Mouse (Mus musculus): ENCODE data around the gene Dnal1. TPM values are rescaled to one million over a fixed set of nuclear protein-coding genes. Genes with fewer than 3 reads are reported as not detected.

The Dnal1 gene
- polyA plus RNA-seq, 1 experiment from 2014 or later = 0.73 TPM

DNA sequence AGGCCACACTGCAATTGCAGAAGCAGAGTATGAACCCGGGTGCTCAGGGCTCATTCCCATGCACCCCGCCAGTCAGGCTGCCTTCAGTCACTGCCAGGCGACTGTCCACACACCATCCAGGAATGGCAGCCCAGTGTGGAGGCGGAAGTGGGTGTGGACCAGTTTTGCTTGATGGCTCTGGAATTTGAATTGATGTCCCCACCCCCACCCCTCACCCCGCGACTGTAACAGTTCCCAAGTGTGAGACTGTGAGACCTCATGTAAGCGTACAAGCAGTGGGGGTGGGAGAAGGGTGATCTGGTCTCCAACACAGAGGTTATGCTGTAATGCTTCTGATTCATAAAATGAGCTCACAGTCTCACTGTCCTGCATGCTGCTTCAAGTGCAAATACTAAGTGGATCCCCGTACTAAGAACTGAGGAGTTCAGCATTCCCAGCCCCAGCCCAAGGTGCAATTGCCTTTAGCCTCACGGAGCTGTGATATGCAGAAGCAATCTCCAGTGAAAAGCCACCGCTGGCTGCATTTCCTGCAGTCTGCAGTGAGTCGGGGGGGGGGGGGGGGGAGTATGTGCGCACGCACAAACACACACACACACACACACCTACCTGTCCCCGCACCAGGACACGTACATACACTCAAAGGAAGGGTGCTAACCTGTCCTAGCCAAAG lies 76.1 kb downstream of the Dnal1 start:
- peak overlapping the region; percentile 99 for H3K4me2 ChIP-seq
- H3K36me3 ChIP-seq = peaks cover 52% of the 10 kb centered on the region
- peaks cover 7% of the 10 kb centered on the region; the same call in 1 of the 2 replicates for H3K9me3 ChIP-seq (replicated peaks)
- peaks cover 83% of the 10 kb centered on the region for H3K4me1 ChIP-seq
- no peak for ATAC-seq
- H3K4me3 ChIP-seq = peak overlapping the region; percentile 87
- peak overlapping the region; percentile 98; the same call in 1 of the 2 replicates for H3K27ac ChIP-seq
- H3K27me3 ChIP-seq (replicated peaks) = no peaks in the 10 kb centered on the region
- WGBS (ENCODE audit: insufficient replicate concordance) = 43% methylated on average over 13 of the region's 15 CpGs
- peak overlapping the region; percentile 99 for H3K9ac ChIP-seq

DNA sequence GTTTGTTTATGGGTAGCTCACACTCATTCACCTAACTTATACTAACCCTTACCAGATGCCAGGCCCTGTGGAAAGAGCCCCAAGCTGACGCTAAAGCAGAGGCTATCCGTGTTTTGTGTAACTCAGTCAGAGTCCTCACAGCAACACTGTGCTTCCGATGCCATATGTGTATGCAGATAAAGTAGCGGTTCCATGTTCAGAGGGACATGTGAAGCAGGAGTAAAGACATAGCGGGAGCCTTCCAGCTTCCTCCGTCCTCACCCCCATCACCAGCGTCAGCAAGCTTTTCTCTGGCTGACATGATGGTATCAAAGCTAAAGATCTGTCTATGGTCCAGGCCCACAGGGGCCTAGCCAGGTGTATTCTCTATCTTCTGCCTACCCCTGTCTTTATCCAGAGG lies 77.0 kb downstream of the Dnal1 start:
- H3K27ac ChIP-seq = peak overlapping the region; percentile 98
- H3K9me3 ChIP-seq (replicated peaks) = peaks cover 7% of the 10 kb centered on the region; the same call in 1 of the 2 replicates
- peak overlapping the region; percentile 99 for H3K9ac ChIP-seq
- no peaks in the 10 kb centered on the region for H3K27me3 ChIP-seq (replicated peaks)
- H3K4me3 ChIP-seq = peak overlapping the region; percentile 87
- H3K4me1 ChIP-seq = peaks cover 83% of the 10 kb centered on the region
- peak overlapping the region; percentile 99 for H3K4me2 ChIP-seq
- ATAC-seq = peak; percentile 22
- WGBS (ENCODE audit: insufficient replicate concordance) = 21% methylated on average over 7 of the region's 7 CpGs
- H3K36me3 ChIP-seq = peaks cover 43% of the 10 kb centered on the region

DNA sequence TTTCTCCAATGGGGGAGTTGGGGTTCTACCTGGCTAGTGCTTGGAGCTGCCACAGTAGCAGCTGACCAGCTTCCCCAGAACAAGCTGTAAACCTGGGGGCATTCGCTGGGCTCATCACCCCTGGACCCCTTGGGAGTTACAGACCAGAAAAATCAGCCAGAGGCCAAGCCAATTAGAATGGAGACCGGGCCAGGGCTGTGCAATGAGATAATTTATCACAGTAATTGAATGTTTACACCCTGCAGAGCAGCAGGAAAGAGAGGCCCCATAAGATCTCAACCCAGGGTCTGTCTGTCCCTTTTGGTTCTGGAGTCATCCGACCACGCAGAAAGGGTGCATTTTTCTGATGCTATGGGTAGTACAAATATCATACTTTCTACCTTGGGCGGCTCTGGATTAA lies 77.6 kb downstream of the Dnal1 start:
- H3K9me3 ChIP-seq (replicated peaks) = 0 out of 2 replicates have a peak, but pooled peaks cover 3% of the 10 kb centered on the region
- H3K9ac ChIP-seq = peak overlapping the region; percentile 99
- peaks cover 37% of the 10 kb centered on the region for H3K36me3 ChIP-seq
- H3K4me2 ChIP-seq = peak overlapping the region; percentile 99
- 10% methylated on average over 5 of the region's 5 CpGs for WGBS (ENCODE audit: insufficient replicate concordance)
- peaks cover 84% of the 10 kb centered on the region for H3K4me1 ChIP-seq
- H3K27me3 ChIP-seq (replicated peaks) = no peaks in the 10 kb centered on the region
- peak; percentile 33 for ATAC-seq
- peak overlapping the region; percentile 98 for H3K27ac ChIP-seq
- H3K4me3 ChIP-seq = peak overlapping the region; percentile 87

DNA sequence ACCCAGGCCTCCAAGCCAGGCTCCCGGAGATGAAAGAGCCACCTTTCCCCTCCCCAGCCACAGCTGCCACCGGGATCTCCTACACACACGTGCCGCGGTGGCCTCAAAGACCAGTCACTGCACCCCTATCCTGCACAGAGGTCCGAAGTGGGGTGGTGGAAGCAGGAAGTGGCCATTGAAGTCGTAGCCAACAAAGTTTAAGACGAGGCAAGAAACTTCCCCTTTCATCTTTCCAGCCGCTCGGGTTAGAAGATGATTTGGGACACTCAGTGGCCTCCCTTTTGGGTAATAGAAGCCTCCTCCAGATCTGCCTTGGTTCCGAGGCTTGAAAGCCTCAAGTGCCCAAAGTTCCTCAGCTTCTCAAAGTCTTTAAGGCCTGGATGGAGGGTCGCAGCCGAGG lies 78.1 kb downstream of the Dnal1 start:
- peak overlapping the region; percentile 87 for H3K4me3 ChIP-seq
- no peak for ATAC-seq
- no peaks in the 10 kb centered on the region for H3K9me3 ChIP-seq (replicated peaks)
- H3K27me3 ChIP-seq (replicated peaks) = no peaks in the 10 kb centered on the region
- 2% methylated on average over 13 of the region's 13 CpGs for WGBS (ENCODE audit: insufficient replicate concordance)
- H3K36me3 ChIP-seq = peaks cover 32% of the 10 kb centered on the region
- peak overlapping the region; percentile 98 for H3K27ac ChIP-seq
- peaks cover 85% of the 10 kb centered on the region for H3K4me1 ChIP-seq
- H3K4me2 ChIP-seq = peak overlapping the region; percentile 99
- H3K9ac ChIP-seq = peak overlapping the region; percentile 99

DNA sequence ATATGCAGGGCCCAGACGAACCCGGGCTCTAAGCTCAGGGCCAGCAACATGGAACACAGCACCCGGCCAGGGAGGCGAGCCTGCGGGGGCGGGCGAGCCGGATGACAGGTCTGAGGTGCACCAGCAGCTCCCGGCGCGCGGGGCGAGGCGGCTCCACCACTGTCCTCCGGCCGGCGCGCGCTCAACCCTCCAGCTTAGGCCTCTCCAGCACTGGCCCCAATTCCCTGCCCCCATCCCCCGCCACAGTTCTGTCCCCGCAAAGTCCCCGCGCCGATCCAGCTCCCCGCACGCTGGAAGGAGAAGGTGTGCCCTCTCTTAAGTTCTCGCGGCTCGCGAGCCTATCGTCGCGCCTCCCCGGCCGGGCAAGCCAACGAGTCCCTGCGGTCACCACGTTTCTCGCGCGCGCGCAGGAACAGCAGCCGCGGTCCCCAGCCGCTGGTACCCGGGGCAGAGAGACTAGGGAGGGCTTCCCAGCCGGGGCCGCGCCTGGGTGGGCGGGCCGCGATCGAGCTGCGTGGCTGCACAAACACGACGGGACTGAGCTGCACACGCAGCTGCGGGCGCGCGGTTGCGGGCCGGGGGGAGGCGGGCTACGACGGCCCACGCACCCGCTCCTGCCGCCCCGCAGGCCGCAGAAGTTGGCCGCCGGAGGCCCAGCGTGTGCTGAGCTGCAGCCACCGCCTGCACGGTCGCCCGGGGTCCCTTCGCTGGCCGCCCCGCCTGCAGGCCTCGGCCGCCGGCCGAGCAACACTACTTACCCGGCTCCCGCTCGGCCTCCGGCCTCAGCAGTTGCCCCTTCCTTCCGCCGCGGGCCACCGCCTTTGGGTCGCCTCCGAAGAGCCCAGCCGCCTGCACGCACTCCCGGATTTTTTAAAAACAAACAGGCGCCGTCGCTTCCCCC lies 78.8 kb downstream of the Dnal1 start:
- ATAC-seq = peak; percentile 47
- H3K27me3 ChIP-seq (replicated peaks) = no peaks in the 10 kb centered on the region
- peak overlapping the region; percentile 98 for H3K27ac ChIP-seq
- H3K4me2 ChIP-seq = peak overlapping the region; percentile 99
- H3K36me3 ChIP-seq = peaks cover 25% of the 10 kb centered on the region
- H3K9ac ChIP-seq = peak overlapping the region; percentile 99
- H3K4me1 ChIP-seq = peaks cover 85% of the 10 kb centered on the region
- peak overlapping the region; percentile 87 for H3K4me3 ChIP-seq
- no peaks in the 10 kb centered on the region for H3K9me3 ChIP-seq (replicated peaks)
- under 1% methylated on average over 101 of the region's 102 CpGs for WGBS (ENCODE audit: insufficient replicate concordance)

DNA sequence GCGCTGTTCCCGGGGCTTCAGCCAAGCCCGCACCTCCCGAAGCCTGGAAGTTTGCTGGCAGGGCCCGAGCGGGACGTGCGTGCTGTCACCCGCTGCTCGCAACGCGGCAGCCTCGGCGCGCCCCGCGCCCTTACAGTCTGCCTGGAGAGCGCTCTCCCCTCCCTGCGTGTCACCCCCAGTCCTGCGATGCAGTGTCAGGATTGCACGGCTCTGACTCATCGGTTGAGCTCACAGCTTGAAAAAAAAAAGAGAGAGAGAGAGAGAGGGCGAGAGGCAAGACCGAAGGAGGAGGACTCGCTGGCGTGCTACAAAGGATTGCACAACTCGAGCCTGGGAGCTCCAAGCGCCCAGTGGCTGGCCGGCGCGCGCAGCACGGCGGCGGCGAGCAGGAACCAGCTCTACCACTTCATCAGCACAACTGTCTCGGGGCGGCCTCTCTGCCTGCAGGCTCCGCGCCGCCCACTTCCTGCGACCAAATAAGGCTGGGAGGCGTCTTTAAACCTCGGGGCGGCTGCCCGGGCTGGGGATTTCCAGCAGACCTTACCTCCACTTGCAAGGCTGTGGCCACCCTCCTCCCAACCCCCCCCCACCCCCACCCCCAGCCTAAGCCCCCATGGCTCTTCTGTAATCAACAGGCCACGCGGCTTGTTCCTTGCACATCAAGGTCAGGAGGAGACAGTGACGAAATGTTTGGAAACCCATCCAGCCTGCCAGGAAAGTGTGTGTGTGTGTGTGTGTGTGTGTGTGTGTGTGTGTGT lies 79.7 kb downstream of the Dnal1 start:
- Histone ChIP-seq H3K9me3 (replicated peaks) (no peaks in the 10 kb centered on the region), H3K27me3 (replicated peaks) (no peaks in the 10 kb centered on the region), H3K4me1 (peaks cover 85% of the 10 kb centered on the region), H3K27ac (peak overlapping the region; percentile 98), H3K4me2 (peak overlapping the region; percentile 99), H3K4me3 (peak overlapping the region; percentile 87), H3K36me3 (peaks cover 17% of the 10 kb centered on the region), H3K9ac (peak overlapping the region; percentile 99)
- ATAC-seq = peak; percentile 84
- WGBS (ENCODE audit: insufficient replicate concordance) = 0% methylated on average over 48 of the region's 49 CpGs

DNA sequence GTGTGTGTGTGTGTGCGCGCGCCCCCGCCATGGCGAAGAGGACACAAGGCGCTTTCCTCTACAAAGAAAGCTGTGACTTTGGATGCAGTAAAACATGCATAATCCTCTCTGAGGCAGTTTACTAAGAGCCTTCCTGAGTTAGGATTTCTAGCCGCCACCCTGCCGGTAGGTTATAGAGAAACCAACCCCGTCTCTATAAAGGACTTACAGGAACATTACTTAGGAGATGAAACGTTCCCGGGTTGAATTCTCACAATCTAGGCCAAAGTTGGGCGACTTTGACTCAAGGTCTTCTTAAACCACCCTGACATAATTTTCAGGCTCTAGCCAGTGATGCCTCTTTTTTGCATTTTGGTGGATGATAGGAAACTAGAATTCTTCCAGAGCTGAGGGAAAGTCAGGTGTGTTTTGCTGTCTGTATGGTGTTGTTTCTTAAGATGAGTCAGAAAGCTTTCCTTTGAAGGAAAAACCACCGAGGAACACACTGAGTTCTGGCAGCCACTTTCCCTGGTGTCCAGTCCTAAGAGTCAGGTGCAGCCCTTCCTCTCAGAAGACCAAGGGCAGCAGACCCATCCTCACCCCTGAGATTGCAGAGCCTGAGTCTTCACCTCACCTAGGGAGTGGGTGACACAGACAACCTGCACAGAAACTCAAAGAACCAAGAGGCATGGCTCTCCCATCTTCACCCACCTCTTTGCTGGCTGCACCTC lies 80.4 kb downstream of the Dnal1 start:
- Histone ChIP-seq H3K4me2 (peak overlapping the region; percentile 99), H3K27me3 (replicated peaks) (no peaks in the 10 kb centered on the region), H3K36me3 (peaks cover 11% of the 10 kb centered on the region), H3K4me3 (peak overlapping the region; percentile 87), H3K4me1 (peaks cover 85% of the 10 kb centered on the region), H3K27ac (peak overlapping the region; percentile 98), H3K9me3 (replicated peaks) (no peaks in the 10 kb centered on the region), H3K9ac (peak overlapping the region; percentile 99)
- ATAC-seq = no peak
- 5% methylated on average over 13 of the region's 13 CpGs for WGBS (ENCODE audit: insufficient replicate concordance)

DNA sequence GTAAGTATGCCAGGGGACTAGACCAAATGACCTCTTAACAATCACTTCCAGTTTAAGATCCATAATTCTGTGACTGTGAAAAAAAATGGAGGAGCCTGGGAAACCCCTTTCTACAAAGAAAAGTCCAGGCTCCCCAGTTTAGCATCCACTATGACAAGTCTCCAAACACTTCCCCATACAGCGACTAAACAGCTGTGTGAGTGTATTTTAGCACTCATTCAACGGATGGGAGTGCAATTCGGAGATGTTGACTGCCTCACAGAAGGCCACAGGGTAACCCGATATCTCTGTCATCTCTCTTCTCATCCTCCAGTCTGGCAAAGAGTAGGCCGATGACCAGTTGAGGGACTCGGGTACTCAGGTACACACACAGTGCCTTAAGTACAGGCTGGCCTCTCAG lies 81.0 kb downstream of the Dnal1 start:
- Histone ChIP-seq H3K36me3 (peaks cover 9% of the 10 kb centered on the region), H3K27me3 (replicated peaks) (no peaks in the 10 kb centered on the region), H3K4me2 (peak overlapping the region; percentile 99; the same call in 1 of the 2 replicates), H3K4me1 (peaks cover 82% of the 10 kb centered on the region), H3K4me3 (no peak overlapping the region), H3K9ac (peak overlapping the region; percentile 35; the same call in 1 of the 2 replicates), H3K9me3 (replicated peaks) (no peaks in the 10 kb centered on the region), H3K27ac (peak overlapping the region; percentile 98)
- ATAC-seq = no peak
- 44% methylated on average over 6 of the region's 6 CpGs for WGBS (ENCODE audit: insufficient replicate concordance)

Other genes with a start within 250 kb of the Dnal1 start
- 17.7 and 18.4 TPM in 2 replicates for gene Numb, start 192.4 kb upstream of the Dnal1 start, polyA plus RNA-seq (2016; fragmentation: Nextera tagmentation; extraction: Ambion mirVana)
- 22.3 and 22.8 TPM in 2 replicates for gene Riox1, start 163.8 kb upstream of the Dnal1 start, polyA plus RNA-seq (2016; fragmentation: Nextera tagmentation; extraction: Ambion mirVana)
- gene Heatr4, start 129.5 kb upstream of the Dnal1 start, polyA plus RNA-seq (2016; fragmentation: Nextera tagmentation; extraction: Ambion mirVana) = not detected in 2 replicates
- 15.1 and 15.2 TPM in 2 replicates for gene Acot2, start 126.5 kb upstream of the Dnal1 start, polyA plus RNA-seq (2016; fragmentation: Nextera tagmentation; extraction: Ambion mirVana)
- gene Acot1, start 104.9 kb upstream of the Dnal1 start, polyA plus RNA-seq (2016; fragmentation: Nextera tagmentation; extraction: Ambion mirVana) = 26.6 and 31.3 TPM in 2 replicates
- gene Acot4, start 76.0 kb upstream of the Dnal1 start, polyA plus RNA-seq (2016; fragmentation: Nextera tagmentation; extraction: Ambion mirVana) = 6.4 and 6.6 TPM in 2 replicates
- not detected in 2 replicates for gene Gm49366, start 75.4 kb upstream of the Dnal1 start, polyA plus RNA-seq (2016; fragmentation: Nextera tagmentation; extraction: Ambion mirVana)
- 2.9 and 3.6 TPM in 2 replicates for gene Acot3, start 62.2 kb upstream of the Dnal1 start, polyA plus RNA-seq (2016; fragmentation: Nextera tagmentation; extraction: Ambion mirVana)
- not detected in 2 replicates for gene Acot5, start 45.0 kb upstream of the Dnal1 start, polyA plus RNA-seq (2016; fragmentation: Nextera tagmentation; extraction: Ambion mirVana)
- 0.48 and 0.54 TPM in 2 replicates for gene Acot6, start 13.7 kb upstream of the Dnal1 start, polyA plus RNA-seq (2016; fragmentation: Nextera tagmentation; extraction: Ambion mirVana)
- 0.08 and 0.20 TPM in 2 replicates for gene Pnma1, start 34.1 kb downstream of the Dnal1 start, polyA plus RNA-seq (2016; fragmentation: Nextera tagmentation; extraction: Ambion mirVana)
- 6.9 and 8.0 TPM in 2 replicates for gene Elmsan1, start 104.5 kb downstream of the Dnal1 start, polyA plus RNA-seq (2016; fragmentation: Nextera tagmentation; extraction: Ambion mirVana)
- gene Ptgr2, start 170.9 kb downstream of the Dnal1 start, polyA plus RNA-seq (2016; fragmentation: Nextera tagmentation; extraction: Ambion mirVana) = 34.9 and 35.0 TPM in 2 replicates
- 51.0 and 51.9 TPM in 2 replicates for gene Zfp410, start 202.5 kb downstream of the Dnal1 start, polyA plus RNA-seq (2016; fragmentation: Nextera tagmentation; extraction: Ambion mirVana)
- gene Coq6, start 247.3 kb downstream of the Dnal1 start, polyA plus RNA-seq (2016; fragmentation: Nextera tagmentation; extraction: Ambion mirVana) = 31.9 and 34.1 TPM in 2 replicates
- 2.3 and 2.4 TPM in 2 replicates for gene Fam161b, start 247.5 kb downstream of the Dnal1 start, polyA plus RNA-seq (2016; fragmentation: Nextera tagmentation; extraction: Ambion mirVana)

Data from liver, embryonic 12.5 days (tissue).